Mouse (Mus musculus) kidney, adult 2 months (tissue): ENCODE measurements around the gene Slc13a1. TPM values are rescaled to one million over a fixed set of nuclear protein-coding genes. Genes with fewer than 3 reads are reported as not detected.

ENCODE experiments used
- DNase-seq: peaks from one replicate; pipeline ENCODE4 v3.0.0; 2021
- H3K27ac ChIP-seq: fragments of 200-500 bp; 2 replicates; pipeline ENCODE4 v1.5.1; 2012; ENCODE audit warnings: low read depth, low read length, control low read depth, inconsistent platforms; ENCODE audit not compliant: insufficient read depth
- H3K27me3 ChIP-seq: fragments of 200-500 bp; replicated peaks from 2 replicates; pipeline ENCODE4 v1.6.1; 2012; ENCODE audit warnings: mild to moderate bottlenecking, moderate library complexity, low read length, inconsistent platforms; ENCODE audit not compliant: control insufficient read depth, insufficient read depth
- H3K36me3 ChIP-seq: fragments of 200-500 bp; 2 replicates; pipeline ENCODE4 v1.6.1; 2012; ENCODE audit warnings: mild to moderate bottlenecking, moderate library complexity, low read length, inconsistent platforms; ENCODE audit not compliant: control insufficient read depth, insufficient read depth
- H3K4me1 ChIP-seq: fragments of 200-500 bp; 2 replicates; pipeline ENCODE4 v1.6.1; 2011; ENCODE audit warnings: low read length; ENCODE audit not compliant: control insufficient read depth, insufficient read depth
- H3K4me3 ChIP-seq: fragments of 200-500 bp; 2 replicates; pipeline ENCODE4 v1.5.1; 2011; ENCODE audit warnings: mild to moderate bottlenecking, low read depth, low read length, control low read depth; ENCODE audit not compliant: insufficient read depth
- CTCF ChIP-seq: fragments of 200-500 bp; conservative IDR thresholded peaks from 2 replicates; pipeline ENCODE4 v1.5.1; 2011; ENCODE audit warnings: low read depth, mild to moderate bottlenecking, control low read depth, low read length, moderate library complexity, mixed read lengths; ENCODE audit not compliant: insufficient read depth, insufficient read length
- POLR2A ChIP-seq: fragments of 200-500 bp; IDR thresholded peaks from one replicate; pipeline ENCODE4 v1.6.1; 2011; ENCODE audit warnings: low read depth, low read length, control low read depth
- WGBS: fragments of 180-500 bp; shearing (Covaris S2); methylation state at CpG from one replicate; pipeline ENCODE4 v1.1.7; 2018; 5-methylcytosine and 5-hydroxymethylcytosine counted together
- polyA plus RNA-seq: library from polyadenylated mRNA; depleted of rRNA; stranded (reverse); fragments of >200 nt; gene quantifications from 2 replicates; pipeline ENCODE4 v1.2.3, GENCODE M21; 2012

Slc13a1 gene
- polyA plus RNA-seq, 1 experiment: 268 TPM

DNA sequence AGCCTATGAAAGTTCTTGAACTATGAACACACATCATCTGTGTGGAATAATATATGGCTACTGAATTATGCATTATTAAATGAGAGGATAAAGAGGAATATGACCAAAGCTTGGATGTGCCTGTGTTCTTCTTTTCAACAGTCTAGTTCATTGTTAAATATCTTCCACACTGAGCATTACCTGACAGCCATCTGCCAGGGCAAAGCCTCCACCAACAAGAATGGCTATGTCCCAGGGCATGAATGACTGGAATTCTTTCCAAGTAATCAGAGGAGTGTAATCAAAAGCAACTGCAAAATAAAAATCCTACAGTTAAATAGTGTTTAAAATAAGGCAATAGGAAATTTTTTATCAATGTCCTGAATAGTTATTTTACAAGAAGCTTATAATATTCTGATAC is 70.5 kb downstream of the Slc13a1 start:
- H3K4me3 ChIP-seq: no peak overlapping the region
- H3K27ac ChIP-seq: no peak overlapping the region
- no peaks in the 10 kb centered on the region for H3K4me1 ChIP-seq
- no peak for DNase-seq
- TF ChIP-seq POLR2A (no peak), CTCF (no peak)
- no peaks in the 10 kb centered on the region for H3K36me3 ChIP-seq
- no peaks in the 10 kb centered on the region for H3K27me3 ChIP-seq

DNA sequence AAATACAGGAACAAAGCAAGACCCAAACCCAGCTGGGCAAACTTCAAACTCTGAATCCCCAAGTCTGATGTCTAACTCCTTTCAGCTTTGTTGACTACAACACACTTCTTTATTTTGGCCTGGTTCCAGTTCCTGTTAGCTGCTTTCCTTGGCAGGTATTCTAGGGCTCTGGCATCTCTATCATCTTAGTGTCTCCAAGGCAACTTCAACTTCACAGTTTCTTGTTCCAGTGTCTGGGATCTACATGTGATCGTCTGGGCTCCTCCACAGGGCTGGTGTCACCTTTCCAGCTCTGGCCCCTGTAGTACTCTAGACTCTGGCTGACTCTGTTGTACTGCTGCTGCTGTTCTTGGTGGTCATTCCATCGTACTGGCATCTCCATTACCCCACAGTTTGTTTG is 91.8 kb downstream of the Slc13a1 start:
- Histone ChIP-seq H3K36me3 (no peaks in the 10 kb centered on the region), H3K27ac (no peak overlapping the region), H3K27me3 (no peaks in the 10 kb centered on the region), H3K4me1 (no peaks in the 10 kb centered on the region), H3K4me3 (no peak overlapping the region)
- no peak for TF ChIP-seq CTCF
- no peak for TF ChIP-seq POLR2A
- 54% methylated on average over 2 of the region's 2 CpGs for WGBS
- DNase-seq: peak; percentile 29

DNA sequence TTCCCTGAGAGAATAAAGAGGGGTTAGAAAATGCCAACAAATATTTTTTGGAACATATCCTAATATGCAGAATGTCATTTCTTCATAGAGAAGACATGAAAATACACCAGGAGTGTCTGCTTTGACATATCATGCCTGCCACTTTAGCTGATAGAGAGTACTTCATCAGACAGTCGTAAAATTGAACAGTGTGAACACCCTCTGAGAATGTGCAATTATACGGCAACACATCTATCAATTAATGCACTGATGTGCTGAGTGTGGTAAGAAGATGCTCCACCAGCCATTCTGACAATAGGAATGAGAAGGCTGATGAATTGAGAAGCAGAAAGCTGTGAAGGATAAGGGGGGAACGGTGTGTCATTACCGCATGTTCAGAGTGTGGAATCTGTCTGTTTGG is 95.1 kb downstream of the Slc13a1 start:
- Histone ChIP-seq H3K36me3 (no peaks in the 10 kb centered on the region), H3K27me3 (no peaks in the 10 kb centered on the region), H3K4me3 (no peak overlapping the region), H3K4me1 (no peaks in the 10 kb centered on the region), H3K27ac (no peak overlapping the region)
- DNase-seq: no peak
- 59% methylated on average over 4 of the region's 4 CpGs for WGBS
- TF ChIP-seq POLR2A: no peak
- TF ChIP-seq CTCF: no peak

DNA sequence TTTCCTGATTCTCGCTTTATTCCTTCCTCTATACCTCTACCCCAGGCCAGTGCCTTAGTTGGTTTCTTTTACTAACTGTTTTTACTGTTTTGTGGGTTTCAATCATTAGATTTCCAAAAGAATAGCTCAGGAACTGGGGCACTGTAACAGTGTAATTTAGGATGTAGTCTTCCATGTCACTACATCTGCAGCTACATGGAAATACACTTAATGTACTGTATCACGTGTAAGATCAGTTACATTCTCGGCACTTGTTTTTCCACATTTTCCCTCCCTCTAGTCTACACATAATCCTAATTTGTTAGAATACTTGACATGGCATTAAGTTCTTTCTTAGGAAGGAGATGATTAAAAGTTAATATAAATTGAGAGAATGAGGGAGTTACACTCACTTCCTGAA is 108.1 kb downstream of the Slc13a1 start:
- Histone ChIP-seq H3K4me1 (no peaks in the 10 kb centered on the region), H3K27me3 (no peaks in the 10 kb centered on the region), H3K36me3 (no peaks in the 10 kb centered on the region), H3K27ac (no peak overlapping the region), H3K4me3 (no peak overlapping the region)
- no peak for DNase-seq
- TF ChIP-seq CTCF: no peak
- TF ChIP-seq POLR2A: no peak
- 48% methylated on average over 3 of the region's 3 CpGs for WGBS

DNA sequence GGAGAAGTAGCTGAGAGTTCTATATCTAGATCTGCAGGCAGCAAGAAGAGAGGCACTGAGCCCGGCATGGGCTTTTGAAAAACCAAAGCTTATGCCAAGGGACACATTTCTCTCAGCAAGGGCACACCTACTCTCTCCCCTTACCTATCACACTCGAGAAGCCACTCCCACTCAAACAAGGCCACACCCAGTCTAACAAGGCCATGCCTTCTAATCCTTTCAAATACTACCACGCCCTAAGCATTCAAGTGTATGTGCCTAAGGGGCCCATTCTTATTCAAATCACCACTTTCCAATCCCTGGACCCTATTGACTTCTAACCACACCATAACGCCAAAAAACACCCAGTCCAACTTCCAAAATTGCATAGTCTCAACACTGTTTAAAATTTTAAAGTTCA is 112.8 kb downstream of the Slc13a1 start:
- H3K4me1 ChIP-seq: no peaks in the 10 kb centered on the region
- no peaks in the 10 kb centered on the region for H3K27me3 ChIP-seq
- H3K27ac ChIP-seq: no peak overlapping the region
- H3K4me3 ChIP-seq: no peak overlapping the region
- DNase-seq: no peak
- no peaks in the 10 kb centered on the region for H3K36me3 ChIP-seq
- TF ChIP-seq POLR2A: no peak
- TF ChIP-seq CTCF: no peak
- 94% methylated on average over 4 of the region's 4 CpGs for whole genome bisulfite sequencing

DNA sequence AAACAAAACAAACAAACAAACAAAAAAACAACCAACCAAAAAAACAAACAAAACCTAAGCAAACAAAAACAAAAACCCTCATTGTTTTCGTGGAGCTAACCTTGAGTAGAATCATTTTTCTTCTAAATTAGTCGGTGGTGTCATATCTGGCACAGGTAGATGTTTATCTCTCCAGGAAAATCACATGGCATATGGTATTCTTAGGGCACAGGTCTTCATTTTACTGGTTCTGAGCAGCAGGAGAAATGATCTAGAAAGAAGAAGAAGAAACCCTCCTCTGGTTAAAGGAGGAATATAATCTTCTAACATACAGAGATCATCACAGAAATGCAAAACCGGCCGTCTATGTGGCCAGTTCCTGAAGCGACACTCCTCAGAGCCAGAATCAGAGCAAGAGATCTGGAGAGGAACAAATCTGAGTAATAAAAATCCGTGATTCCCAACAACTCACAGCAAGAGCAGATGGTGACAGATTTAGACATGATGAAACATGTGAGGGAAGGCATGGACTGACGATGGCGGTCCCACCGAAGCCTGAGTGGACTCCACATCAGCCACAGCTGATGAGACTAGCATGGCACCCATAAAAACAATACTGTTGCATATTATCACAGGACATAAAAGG is 113.7 kb downstream of the Slc13a1 start:
- Histone ChIP-seq H3K4me3 (no peak overlapping the region), H3K4me1 (no peaks in the 10 kb centered on the region), H3K27ac (no peak overlapping the region), H3K36me3 (no peaks in the 10 kb centered on the region), H3K27me3 (no peaks in the 10 kb centered on the region)
- no peak for DNase-seq
- WGBS: 89% methylated on average over 9 of the region's 9 CpGs
- TF ChIP-seq CTCF: no peak
- TF ChIP-seq POLR2A: no peak

DNA sequence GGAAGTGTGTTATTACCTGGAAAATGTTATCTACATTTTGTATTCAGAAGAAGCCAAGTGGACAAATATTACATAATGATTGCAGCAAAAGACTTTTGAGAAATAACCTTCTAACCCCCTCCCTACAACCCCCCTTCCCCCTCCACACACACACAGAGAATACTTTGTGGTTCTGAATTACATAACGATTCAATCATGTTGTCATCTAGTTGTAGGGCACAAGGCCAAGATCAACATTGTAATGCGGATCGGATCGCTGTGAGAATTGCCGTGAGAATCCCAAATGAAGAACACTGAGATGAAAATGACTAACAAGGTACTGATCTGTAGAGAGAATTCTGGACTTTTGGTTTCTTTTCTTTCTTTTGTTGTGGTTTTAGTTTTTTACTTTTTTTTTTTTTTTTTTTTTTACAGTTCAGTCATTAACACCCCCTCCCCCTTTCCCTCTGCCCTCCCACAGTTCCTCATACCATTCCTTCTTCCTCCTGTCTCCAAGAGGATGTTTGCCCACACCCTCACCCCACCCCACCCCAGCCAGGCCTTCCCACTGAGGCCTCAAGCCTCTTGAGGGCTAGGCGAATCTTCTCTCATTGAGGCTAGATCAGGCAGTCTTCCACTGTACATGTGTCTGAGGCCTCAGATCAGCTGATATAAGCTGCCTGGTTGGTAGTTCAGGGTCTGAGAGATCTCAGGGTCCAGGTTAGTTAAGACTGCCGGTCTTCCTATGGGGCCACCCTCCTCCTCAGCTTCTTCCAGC is 120.7 kb downstream of the Slc13a1 start:
- DNase-seq: peak; percentile 37
- Histone ChIP-seq H3K36me3 (no peaks in the 10 kb centered on the region), H3K4me1 (no peaks in the 10 kb centered on the region), H3K27me3 (no peaks in the 10 kb centered on the region), H3K4me3 (no peak overlapping the region), H3K27ac (no peak overlapping the region)
- TF ChIP-seq POLR2A: no peak
- TF ChIP-seq CTCF: no peak
- 34% methylated on average over 7 of the region's 7 CpGs for whole genome bisulfite sequencing
